Mouse (Mus musculus) megakaryocyte, embryonic 14.5 days (primary cell): Measurements from ENCODE around the gene Grtp1. TPM values are rescaled to one million over a fixed set of nuclear protein-coding genes. Genes with fewer than 3 reads are reported as not detected.
"Not testable (repeated sequence)": the region's sequence is repeated elsewhere in the genome, so short reads cannot be mapped to it uniquely, and the experiment has no call there.

Experiments
- H3K27me3 ChIP-seq: replicated peaks from 2 replicates; pipeline ENCODE3; 2012; ENCODE audit warnings: inconsistent platforms
- H3K36me3 ChIP-seq: replicated peaks from 2 replicates; pipeline ENCODE3; 2012; ENCODE audit warnings: low read length, inconsistent platforms, mixed read lengths
- H3K4me1 ChIP-seq: 2 replicates; pipeline ENCODE4 v1.6.1; 2012; ENCODE audit warnings: inconsistent platforms
- H3K4me3 ChIP-seq: replicated peaks from 2 replicates; pipeline ENCODE3; 2012; ENCODE audit warnings: moderate library complexity, mild to moderate bottlenecking, inconsistent platforms
- H3K9me3 ChIP-seq: 2 replicates; pipeline ENCODE4 v1.6.1; 2012; ENCODE audit warnings: inconsistent platforms
- FLI1 ChIP-seq: IDR thresholded peaks from 2 replicates; pipeline ENCODE4 v1.6.1; 2012; ENCODE audit warnings: low read length, inconsistent platforms, mixed read lengths
- GATA1 ChIP-seq: IDR thresholded peaks from 3 replicates; pipeline ENCODE4 v1.6.1; 2012; ENCODE audit warnings: mixed read lengths, low read length, inconsistent platforms, borderline replicate concordance
- polyA plus RNA-seq: library from polyadenylated mRNA; stranded (reverse); fragments of >175 nt; gene quantifications from 2 replicates; pipeline ENCODE4 v1.2.3, GENCODE M21; 2012; ENCODE audit warnings: low replicate concordance; ENCODE audit not compliant: insufficient read depth

Grtp1 gene
- polyA plus RNA-seq, 1 experiment, result 26.7 TPM

GRCm38 (mm10) chr8:13141681-13142080, 58.7 kb downstream of the Grtp1 start:
- no peak overlapping the region for H3K4me3 ChIP-seq
- no peaks in the 10 kb centered on the region for H3K9me3 ChIP-seq
- H3K4me1 ChIP-seq, result no peaks in the 10 kb centered on the region
- peaks cover 98% of the 10 kb centered on the region for H3K36me3 ChIP-seq
- TF ChIP-seq FLI1 (no peak), GATA1 (no peak)
- H3K27me3 ChIP-seq, result no peaks in the 10 kb centered on the region

- Histone ChIP-seq H3K4me3 (no peak overlapping the region), H3K9me3 (no peaks in the 10 kb centered on the region), H3K4me1 (no peaks in the 10 kb centered on the region), H3K36me3 (peaks cover 98% of the 10 kb centered on the region), H3K27me3 (no peaks in the 10 kb centered on the region)
- no peak for TF ChIP-seq GATA1
Measured at GRCm38 (mm10) chr8:13139641-13140182, 60.7 kb downstream of the Grtp1 start.

- H3K4me3 ChIP-seq, H3K4me1 ChIP-seq, H3K9me3 ChIP-seq, H3K27me3 ChIP-seq: not testable (repeated sequence)
- peaks cover 95% of the 10 kb centered on the region for H3K36me3 ChIP-seq
Measured at GRCm38 (mm10) chr8:13132220-13132619, 68.2 kb downstream of the Grtp1 start.

GRCm38 (mm10) chr8:13124897-13125296, 75.5 kb downstream of the Grtp1 start:
- Histone ChIP-seq H3K4me3 (no peak overlapping the region), H3K27me3 (no peaks in the 10 kb centered on the region), H3K36me3 (peaks cover 91% of the 10 kb centered on the region), H3K9me3 (no peaks in the 10 kb centered on the region), H3K4me1 (peaks cover 51% of the 10 kb centered on the region)
- no peak for TF ChIP-seq GATA1
- TF ChIP-seq FLI1, result no peak

GRCm38 (mm10) chr8:13122887-13123421, 77.5 kb downstream of the Grtp1 start:
- TF ChIP-seq GATA1, result no peak
- TF ChIP-seq FLI1, result no peak
- H3K9me3 ChIP-seq, result no peaks in the 10 kb centered on the region
- no peaks in the 10 kb centered on the region for H3K27me3 ChIP-seq
- H3K4me3 ChIP-seq, result peak overlapping the region; percentile 9
- peaks cover 60% of the 10 kb centered on the region for H3K4me1 ChIP-seq
- peaks cover 91% of the 10 kb centered on the region for H3K36me3 ChIP-seq

Other genes with a start within 250 kb of the Grtp1 start
- 11.8 TPM in 1 of 2 replicates, not detected in the other for gene F7, start 174.6 kb downstream of the Grtp1 start, polyA plus RNA-seq
- gene F10, start 163.3 kb downstream of the Grtp1 start, polyA plus RNA-seq, result 19.0 and 24.9 TPM in 2 replicates
- gene Proz, start 139.7 kb downstream of the Grtp1 start, polyA plus RNA-seq, result 0.08 TPM in 1 of 2 replicates, not detected in the other
- 10.0 and 25.2 TPM in 2 replicates for gene Pcid2, start 95.2 kb downstream of the Grtp1 start, polyA plus RNA-seq
- 5.8 and 14.3 TPM in 2 replicates for gene Cul4a, start 95.0 kb downstream of the Grtp1 start, polyA plus RNA-seq
- 228 and 359 TPM in 2 replicates for gene Lamp1, start 41.5 kb downstream of the Grtp1 start, polyA plus RNA-seq
- 0.11 TPM in 1 of 2 replicates, not detected in the other for gene Adprhl1, start 53.5 kb upstream of the Grtp1 start, polyA plus RNA-seq
- gene Dcun1d2, start 87.5 kb upstream of the Grtp1 start, polyA plus RNA-seq, result 0.61 and 3.9 TPM in 2 replicates
- gene Tmco3, start 87.6 kb upstream of the Grtp1 start, polyA plus RNA-seq, result 16.7 and 19.0 TPM in 2 replicates
- 2.3 and 11.5 TPM in 2 replicates for gene Tfdp1, start 138.1 kb upstream of the Grtp1 start, polyA plus RNA-seq
- gene Atp4b, start 196.2 kb upstream of the Grtp1 start, polyA plus RNA-seq, result not detected in 2 replicates
- 0.11 TPM in 1 of 2 replicates, not detected in the other for gene Grk1, start 204.5 kb upstream of the Grtp1 start, polyA plus RNA-seq
- gene Tmem255b, start 234.6 kb upstream of the Grtp1 start, polyA plus RNA-seq, result not detected in 2 replicates